Mouse (Mus musculus) neural tube, embryonic 15.5 days (tissue): ENCODE measurements around the gene Sprr1a. TPM values are rescaled to one million over a fixed set of nuclear protein-coding genes. Genes with fewer than 3 reads are reported as not detected.
"Not testable (repeated sequence)": the region's sequence is repeated elsewhere in the genome, so short reads cannot be mapped to it uniquely, and the experiment has no call there.

Experiments
- ATAC-seq: fragments of 200-750 bp; cut with Nextera tagmentation; 2 replicates; pipeline ENCODE4 v1.8.0; 2017; ENCODE audit warnings: mild to moderate bottlenecking, moderate TSS enrichment, moderate library complexity; ENCODE audit not compliant: low FRiP score
- H3K27ac ChIP-seq: fragments of 300-500 bp; sonication (generic); replicated peaks from 2 replicates; pipeline ENCODE4 v1.5.1; 2015; ENCODE audit warnings: mild to moderate bottlenecking, inconsistent platforms
- H3K27me3 ChIP-seq: fragments of 300-500 bp; sonication (generic); replicated peaks from 2 replicates; pipeline ENCODE4 v1.6.1; 2015; ENCODE audit warnings: inconsistent platforms
- H3K36me3 ChIP-seq: fragments of 300-500 bp; sonication (generic); 2 replicates; pipeline ENCODE4 v1.6.1; 2015; ENCODE audit warnings: inconsistent platforms
- H3K4me1 ChIP-seq: fragments of 300-500 bp; sonication (generic); 2 replicates; pipeline ENCODE4 v1.6.1; 2015; ENCODE audit warnings: inconsistent platforms
- H3K4me2 ChIP-seq: fragments of 300-500 bp; sonication (generic); 2 replicates; pipeline ENCODE4 v1.6.1; 2015; ENCODE audit warnings: inconsistent platforms, mild to moderate bottlenecking, moderate library complexity
- H3K4me3 ChIP-seq: fragments of 300-500 bp; sonication (generic); replicated peaks from 2 replicates; pipeline ENCODE4 v1.5.1; 2015; ENCODE audit warnings: mild to moderate bottlenecking, inconsistent platforms
- H3K9ac ChIP-seq: fragments of 300-500 bp; sonication (generic); replicated peaks from 2 replicates; pipeline ENCODE4 v1.6.1; 2015; ENCODE audit warnings: mild to moderate bottlenecking, inconsistent platforms
- H3K9me3 ChIP-seq: fragments of 300-500 bp; sonication (generic); replicated peaks from 2 replicates; pipeline ENCODE4 v1.6.1; 2016; ENCODE audit warnings: inconsistent platforms
- WGBS: fragments of 180-500 bp; shearing (Covaris S2); methylation state at CpG from one replicate; pipeline ENCODE4 v1.1.7; 2015; ENCODE audit warnings: mixed read lengths; 5-methylcytosine and 5-hydroxymethylcytosine counted together
- polyA plus RNA-seq: library from polyadenylated mRNA; unstranded; fragments of >200 nt; fragmentation: Nextera tagmentation; extraction: Ambion mirVana; gene quantifications from 2 replicates; pipeline ENCODE4 v1.2.1, GENCODE M21; 2015

Gene Sprr1a
- polyA plus RNA-seq = 0.52 and 1.6 TPM in 2 replicates

- Histone ChIP-seq H3K4me2 (no peak within 1 kb of the TSS), H3K4me1 (no peaks in the 10 kb centered on the region), H3K27ac (no peak within 1 kb of the TSS), H3K9ac (no peak within 1 kb of the TSS), H3K4me3 (no peak within 1 kb of the TSS), H3K36me3 (no peaks in the 10 kb centered on the region), H3K9me3 (no peaks in the 10 kb centered on the region), H3K27me3 (no peaks in the 10 kb centered on the region)
- ATAC-seq = no peak
Observed at GRCm38 (mm10) chr3:92485863-92486262, at the start of gene Sprr1a. Sprr1a (minus strand) TSS chr3:92485895.

DNA sequence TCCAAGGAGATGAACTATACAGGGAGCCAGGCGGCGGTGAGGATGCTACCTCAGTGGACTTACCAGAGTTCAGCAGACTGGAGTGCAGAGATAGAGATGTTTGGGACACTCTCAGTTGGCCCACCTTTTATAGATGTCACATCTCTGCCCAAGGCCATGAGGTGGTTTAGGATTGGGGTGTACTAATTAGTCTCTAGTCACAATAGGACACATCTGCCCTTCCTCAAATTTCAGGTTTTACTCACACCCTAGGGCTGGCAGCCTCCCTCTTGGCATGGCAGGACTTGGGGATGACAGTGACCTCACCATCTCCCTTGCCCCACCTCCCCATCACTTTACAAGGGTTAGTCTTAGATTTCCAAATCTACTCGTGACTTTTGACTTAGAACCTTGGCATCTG, 48.7 kb upstream of the Sprr1a start, which contains the start of gene 2310046K23Rik:
2310046K23Rik (minus strand) TSS at position 101 of the 400 bp plus-strand sequence.
- 92% methylated on average over 3 of the region's 3 CpGs for WGBS
- no peak within 1 kb of the TSS for H3K4me2 ChIP-seq
- H3K27me3 ChIP-seq = no peaks in the 10 kb centered on the region
- no peak for ATAC-seq
- H3K9me3 ChIP-seq = no peaks in the 10 kb centered on the region
- no peak within 1 kb of the TSS for H3K27ac ChIP-seq
- no peak within 1 kb of the TSS for H3K9ac ChIP-seq
- H3K36me3 ChIP-seq = no peaks in the 10 kb centered on the region
- no peak within 1 kb of the TSS for H3K4me3 ChIP-seq
- no peaks in the 10 kb centered on the region for H3K4me1 ChIP-seq

DNA sequence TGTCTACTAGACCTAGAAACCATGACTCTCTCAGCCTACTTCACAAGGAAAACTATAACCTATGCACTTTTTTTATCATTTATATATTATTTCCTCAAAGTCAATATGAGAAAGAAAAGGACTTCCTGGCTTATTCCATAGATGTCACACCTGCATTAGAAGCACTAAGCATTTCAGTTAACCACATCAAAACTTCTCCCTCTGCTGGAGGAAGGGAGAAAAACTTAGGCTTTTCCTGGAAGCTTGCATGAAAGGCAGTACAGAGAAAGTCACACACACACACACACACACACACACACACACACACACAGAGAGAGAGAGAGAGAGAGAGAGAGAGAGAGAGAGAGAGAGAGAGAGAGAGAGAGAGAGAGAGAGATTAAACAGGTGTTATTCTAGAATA, 26.6 kb upstream of the Sprr1a start:
- Histone ChIP-seq H3K9me3 (no peaks in the 10 kb centered on the region), H3K9ac (no peak overlapping the region), H3K27ac (no peak overlapping the region), H3K27me3 (no peaks in the 10 kb centered on the region), H3K4me2 (no peak overlapping the region), H3K36me3 (no peaks in the 10 kb centered on the region), H3K4me1 (no peaks in the 10 kb centered on the region), H3K4me3 (no peak overlapping the region)
- no peak for ATAC-seq

DNA sequence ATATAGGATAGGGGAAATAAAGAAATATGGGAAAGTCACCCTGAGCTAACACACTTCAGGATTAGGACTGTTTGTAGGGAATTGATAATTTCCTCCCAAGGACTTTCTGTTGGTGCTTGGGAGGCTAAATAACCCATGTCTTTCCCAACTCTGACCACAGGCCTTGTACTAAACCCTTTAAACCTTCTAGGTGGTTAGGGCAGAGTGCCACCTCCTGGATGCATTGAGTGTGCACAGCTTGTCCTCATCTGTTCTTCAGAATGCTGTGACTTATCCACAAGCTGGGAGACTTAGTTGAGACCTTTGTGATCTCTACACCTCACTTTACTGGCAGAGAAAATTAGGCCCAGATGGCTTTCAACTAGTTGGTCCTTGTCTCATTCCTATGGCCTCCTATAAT, 25.1 kb upstream of the Sprr1a start:
- Histone ChIP-seq H3K9ac (no peak overlapping the region), H3K4me1 (no peaks in the 10 kb centered on the region), H3K9me3 (no peaks in the 10 kb centered on the region), H3K36me3 (no peaks in the 10 kb centered on the region), H3K27ac (no peak overlapping the region), H3K4me3 (no peak overlapping the region), H3K27me3 (no peaks in the 10 kb centered on the region), H3K4me2 (no peak overlapping the region)
- no peak for ATAC-seq

DNA sequence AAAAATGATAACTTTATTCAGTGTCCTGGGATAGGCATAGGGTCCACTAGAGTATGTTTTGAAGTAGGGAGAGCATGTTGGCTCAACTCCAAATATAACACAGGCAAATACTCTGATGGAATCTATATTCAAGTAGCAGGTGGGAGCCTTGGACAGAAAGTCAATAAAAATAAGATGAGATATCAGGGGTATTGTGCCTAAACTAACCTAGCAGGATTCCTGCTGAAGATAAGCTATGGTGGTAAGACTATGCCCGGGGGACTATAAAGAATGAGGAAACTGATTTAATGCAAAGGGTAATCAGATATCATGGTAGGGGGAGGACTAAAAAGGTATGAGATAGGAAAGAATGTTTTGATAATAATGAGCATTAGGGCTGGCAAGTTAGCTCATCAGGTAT, 22.5 kb upstream of the Sprr1a start:
- no peaks in the 10 kb centered on the region for H3K27me3 ChIP-seq
- no peaks in the 10 kb centered on the region for H3K9me3 ChIP-seq
- no peaks in the 10 kb centered on the region for H3K4me1 ChIP-seq
- H3K9ac ChIP-seq = no peak overlapping the region
- 84% methylated on average over 1 of the region's 1 CpGs for WGBS
- no peak overlapping the region for H3K4me2 ChIP-seq
- no peak for ATAC-seq
- H3K4me3 ChIP-seq = no peak overlapping the region
- H3K27ac ChIP-seq = no peak overlapping the region
- no peaks in the 10 kb centered on the region for H3K36me3 ChIP-seq

DNA sequence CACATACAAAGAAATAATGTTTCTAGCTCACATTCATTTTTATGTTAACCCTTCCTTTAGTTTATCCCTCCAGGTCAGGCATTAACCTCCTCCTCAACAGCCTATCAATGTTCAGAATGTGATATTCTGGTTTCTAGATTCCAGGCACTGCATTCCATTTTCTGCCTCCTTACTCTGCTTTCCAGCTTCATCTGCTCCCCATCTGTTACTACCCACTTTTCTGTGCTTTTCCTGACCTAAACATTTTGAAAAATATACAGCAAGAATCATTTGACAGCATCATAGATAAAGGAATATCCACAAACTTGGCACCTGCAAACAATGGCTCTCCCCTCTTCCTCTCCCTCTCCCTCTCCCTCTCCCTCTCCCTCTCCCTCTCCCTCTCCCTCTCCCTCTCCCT, 17.8 kb upstream of the Sprr1a start:
- Histone ChIP-seq H3K4me1 (no peaks in the 10 kb centered on the region), H3K4me3 (no peak overlapping the region), H3K9me3 (no peaks in the 10 kb centered on the region), H3K27me3 (no peaks in the 10 kb centered on the region), H3K4me2 (no peak overlapping the region), H3K27ac (no peak overlapping the region), H3K36me3 (no peaks in the 10 kb centered on the region), H3K9ac (no peak overlapping the region)
- ATAC-seq = no peak

DNA sequence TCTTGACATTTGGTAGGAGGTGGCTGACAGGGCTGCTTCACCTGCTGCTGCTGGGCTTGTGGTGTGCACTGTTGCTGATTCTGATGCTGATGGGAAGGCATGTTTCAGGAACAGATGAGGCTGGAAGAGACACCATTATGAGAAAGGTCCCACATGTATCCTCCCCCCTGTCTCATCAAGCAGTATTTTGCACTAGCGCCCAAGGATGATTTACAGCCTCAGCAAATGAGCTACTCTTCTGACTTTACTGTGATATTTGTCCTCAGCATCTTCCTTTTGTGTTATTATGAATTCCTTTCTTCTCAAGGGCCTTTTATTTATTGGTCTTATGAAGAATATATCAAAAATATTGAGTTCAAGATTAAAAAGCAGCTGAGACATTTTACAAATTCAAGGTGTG, 14.7 kb upstream of the Sprr1a start, which contains the start of gene Sprr4:
Sprr4 (minus strand) TSS at position 101 of the 400 bp plus-strand sequence.
- Histone ChIP-seq H3K9me3 (no peaks in the 10 kb centered on the region), H3K4me3 (no peak within 1 kb of the TSS), H3K9ac (no peak within 1 kb of the TSS), H3K27me3 (no peaks in the 10 kb centered on the region), H3K4me2 (no peak within 1 kb of the TSS), H3K4me1 (no peaks in the 10 kb centered on the region), H3K27ac (no peak within 1 kb of the TSS), H3K36me3 (no peaks in the 10 kb centered on the region)
- 85% methylated on average over 1 of the region's 1 CpGs for WGBS
- ATAC-seq = no peak

- not testable (repeated sequence) for H3K4me3 ChIP-seq, H3K4me1 ChIP-seq, ATAC-seq, H3K4me2 ChIP-seq, H3K27ac ChIP-seq, H3K36me3 ChIP-seq, H3K9ac ChIP-seq, H3K9me3 ChIP-seq, H3K27me3 ChIP-seq
Observed at GRCm38 (mm10) chr3:92490262-92490661, 4.6 kb upstream of the Sprr1a start.

- H3K27me3 ChIP-seq = no peaks in the 10 kb centered on the region
- ATAC-seq = no peak
- H3K27ac ChIP-seq = no peak overlapping the region
- H3K9me3 ChIP-seq = no peaks in the 10 kb centered on the region
- WGBS = 41% methylated on average over 1 of the region's 1 CpGs
- no peaks in the 10 kb centered on the region for H3K36me3 ChIP-seq
- H3K4me3 ChIP-seq = no peak overlapping the region
- H3K4me2 ChIP-seq = no peak overlapping the region
- no peaks in the 10 kb centered on the region for H3K4me1 ChIP-seq
- no peak overlapping the region for H3K9ac ChIP-seq
Observed at GRCm38 (mm10) chr3:92486307-92486706, 612 bp upstream of the Sprr1a start.

DNA sequence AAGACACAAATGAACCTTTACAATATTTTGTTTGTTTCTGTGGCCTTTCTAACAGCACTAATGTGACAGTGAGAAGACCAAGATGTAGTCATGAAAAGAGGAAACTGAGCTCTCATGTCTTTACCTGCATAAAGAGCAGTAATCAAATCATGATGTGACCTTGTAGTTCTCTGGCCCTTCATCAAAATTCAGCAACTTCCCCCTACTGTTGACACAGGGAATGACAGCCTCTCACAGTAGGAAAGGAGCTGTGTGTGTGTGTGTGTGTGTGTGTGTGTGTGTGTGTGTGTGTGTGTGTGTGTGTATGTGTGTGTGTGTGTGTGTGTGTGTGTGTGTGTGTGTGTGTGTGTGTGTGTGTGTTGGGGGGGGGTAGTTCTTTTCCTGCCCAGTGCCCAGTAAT, 4.4 kb downstream of the Sprr1a start:
- H3K36me3 ChIP-seq, H3K9ac ChIP-seq, H3K4me2 ChIP-seq, H3K9me3 ChIP-seq, H3K4me3 ChIP-seq, H3K27me3 ChIP-seq, ATAC-seq, H3K4me1 ChIP-seq, H3K27ac ChIP-seq: not testable (repeated sequence)

- no peak overlapping the region for H3K4me3 ChIP-seq
- no peak for ATAC-seq
- no peak overlapping the region for H3K9ac ChIP-seq
- no peaks in the 10 kb centered on the region for H3K9me3 ChIP-seq
- H3K27me3 ChIP-seq = no peaks in the 10 kb centered on the region
- H3K27ac ChIP-seq = no peak overlapping the region
- no peaks in the 10 kb centered on the region for H3K36me3 ChIP-seq
- no peak overlapping the region for H3K4me2 ChIP-seq
- no peaks in the 10 kb centered on the region for H3K4me1 ChIP-seq
- 92% methylated on average over 2 of the region's 2 CpGs for WGBS
Observed at GRCm38 (mm10) chr3:92470111-92470510, 15.6 kb downstream of the Sprr1a start.

DNA sequence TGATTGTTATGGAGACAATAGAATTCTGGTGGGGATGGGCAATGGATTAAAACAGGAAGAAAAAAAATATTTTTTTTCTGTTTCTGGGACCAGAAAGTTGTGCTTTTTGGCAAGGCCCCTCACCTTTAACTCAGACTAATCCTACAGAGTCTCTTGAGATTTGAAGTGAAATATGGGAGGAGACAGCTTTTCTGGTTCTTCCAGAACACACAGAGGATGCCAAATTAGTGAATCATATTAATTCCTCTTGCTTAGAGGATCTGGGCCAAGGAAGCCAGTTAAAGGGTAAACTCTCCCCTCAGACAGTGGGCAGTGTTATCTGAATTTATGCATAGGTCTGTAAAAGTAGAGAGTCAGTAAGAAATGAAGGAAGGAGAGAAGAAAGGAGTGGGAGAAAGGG, 18.3 kb downstream of the Sprr1a start:
- Histone ChIP-seq H3K36me3 (no peaks in the 10 kb centered on the region), H3K4me1 (no peaks in the 10 kb centered on the region), H3K27me3 (no peaks in the 10 kb centered on the region), H3K27ac (no peak overlapping the region), H3K9me3 (no peaks in the 10 kb centered on the region), H3K4me2 (no peak overlapping the region), H3K4me3 (no peak overlapping the region), H3K9ac (no peak overlapping the region)
- no peak for ATAC-seq

GRCm38 (mm10) chr3:92466576-92466975, 19.1 kb downstream of the Sprr1a start:
- H3K9me3 ChIP-seq = no peaks in the 10 kb centered on the region
- no peak for ATAC-seq
- no peaks in the 10 kb centered on the region for H3K27me3 ChIP-seq
- H3K4me2 ChIP-seq = no peak overlapping the region
- no peaks in the 10 kb centered on the region for H3K36me3 ChIP-seq
- no peak overlapping the region for H3K9ac ChIP-seq
- WGBS = 86% methylated on average over 1 of the region's 1 CpGs
- no peaks in the 10 kb centered on the region for H3K4me1 ChIP-seq
- H3K4me3 ChIP-seq = no peak overlapping the region
- H3K27ac ChIP-seq = no peak overlapping the region
